Comparison of ENCODE assay signal across 26 mouse cellular contexts in the genomic region with DNA sequence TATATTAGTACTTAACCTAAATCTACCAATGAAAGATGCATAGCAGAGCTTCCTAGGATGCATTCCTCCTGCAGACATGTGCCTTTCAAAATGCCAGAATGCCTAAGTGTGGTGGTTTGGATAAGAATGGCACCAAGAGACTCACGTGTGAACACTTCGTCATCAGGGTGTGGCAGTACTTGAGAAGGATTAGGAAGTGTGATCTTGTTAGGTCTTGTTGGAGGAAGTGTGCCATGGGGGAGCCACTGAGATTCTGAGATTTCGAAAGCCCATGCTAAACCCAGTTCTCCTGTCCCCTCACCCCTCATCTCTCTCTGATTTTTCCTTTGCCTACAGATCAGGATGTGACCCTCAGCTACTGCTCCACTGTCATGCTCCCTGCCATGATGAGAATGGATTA. TPM values are rescaled to one million over a fixed set of nuclear protein-coding genes. Genes with fewer than 3 reads are reported as not detected.
A peak's percentile ranks its signal among the peaks of the same experiment; 100 is the strongest.
DNase-seq lines count a peak whose midpoint lies in the region; ATAC-seq and TF ChIP-seq lines count a peak whose summit lies in the region.
"Had no signal": no experiment of that assay in that cellular context is flagged by ENCODE, and none has a peak within 500 bp of the region (broad histone marks: within the 10 kb centered on the region; RNA-seq: fewer than 3 reads in every experiment).

No protein-coding gene starts in this region.

- no peak overlapping the region for H3K9ac ChIP-seq in lung, postnatal 0 days (replicated peaks; ENCODE audit: low read depth)
- H3K9ac ChIP-seq in neural tube, embryonic 15.5 days (replicated peaks) = no peak overlapping the region
- H3K9ac ChIP-seq: hindbrain, embryonic 14.5 days; intestine, embryonic 15.5 days; kidney, embryonic 15.5 days; limb, embryonic 15.5 days; stomach, embryonic 15.5 days had no signal

- H3K4me1 ChIP-seq in lung, postnatal 0 days (ENCODE audit: insufficient read depth, low read depth, low read length) = no peaks in the 10 kb centered on the region; the same call in 1 of the 2 replicates
- H3K4me1 ChIP-seq in bone marrow macrophage, adult 2 months (ENCODE audit: control insufficient read depth, insufficient read depth, low read length) = peaks cover 65% of the 10 kb centered on the region
- H3K4me1 ChIP-seq in small intestine, adult 2 months (ENCODE audit: control insufficient read depth, insufficient read depth, insufficient read length, low read length) = peaks cover 11% of the 10 kb centered on the region
- H3K4me1 ChIP-seq in neural tube, embryonic 15.5 days = peaks cover 6% of the 10 kb centered on the region; the same call in 1 of the 2 replicates
- H3K4me1 ChIP-seq: embryonic facial prominence, embryonic 10.5 days; intestine, embryonic 15.5 days; stomach, embryonic 15.5 days had no signal

- WGBS in lung, postnatal 0 days = 75% methylated on average over 3 of the region's 3 CpGs
- WGBS in macrophage (ENCODE audit: missing documents) = 72% methylated on average over 3 of the region's 3 CpGs
- 83% methylated on average over 3 of the region's 3 CpGs for WGBS in small intestine, adult 2 months
- 95% methylated on average over 3 of the region's 3 CpGs for WGBS in neural tube, embryonic 15.5 days

- no peak for TF ChIP-seq EP300 in lung, postnatal 0 days (IDR thresholded peaks at IDR 0.05)

- H3K79me2 ChIP-seq in macrophage (ENCODE audit: inconsistent target) = peaks cover 92% of the 10 kb centered on the region

- H3K4me3 ChIP-seq in lung, postnatal 0 days (ENCODE audit: low read depth, low read length) = no peak overlapping the region
- no peak overlapping the region for H3K4me3 ChIP-seq in bone marrow macrophage, adult 2 months (ENCODE audit: insufficient read depth, low read length)
- H3K4me3 ChIP-seq in macrophage (ENCODE audit: inconsistent target) = no peak overlapping the region
- no peak overlapping the region for H3K4me3 ChIP-seq in small intestine, adult 2 months (ENCODE audit: low read depth, low read length)
- no peak overlapping the region for H3K4me3 ChIP-seq in neural tube, embryonic 15.5 days (replicated peaks)
- H3K4me3 ChIP-seq: embryonic facial prominence, embryonic 10.5 days; heart, embryonic 10.5 days; intestine, embryonic 15.5 days; kidney, embryonic 15.5 days; limb, embryonic 15.5 days; stomach, embryonic 15.5 days had no signal

- TF ChIP-seq CTCF in lung, postnatal 0 days (IDR thresholded peaks at IDR 0.05) = no peak
- no peak for TF ChIP-seq CTCF in bone marrow macrophage, adult 2 months (IDR thresholded peaks at IDR 0.05; ENCODE audit: low read depth, low read length)
- no peak for TF ChIP-seq CTCF in small intestine, adult 2 months (IDR thresholded peaks at IDR 0.05; ENCODE audit: extremely low read depth, insufficient read length, insufficient replicate concordance, low read depth, low read length)

- no peaks in the 10 kb centered on the region for H3K36me3 ChIP-seq in lung, postnatal 0 days (ENCODE audit: insufficient read depth, low read length)
- H3K36me3 ChIP-seq in macrophage (ENCODE audit: inconsistent target) = peaks cover 4% of the 10 kb centered on the region; the same call in 1 of the 2 replicates
- H3K36me3 ChIP-seq in small intestine, adult 2 months (ENCODE audit: control insufficient read depth, insufficient read depth, low read length) = peaks cover 16% of the 10 kb centered on the region
- H3K36me3 ChIP-seq in neural tube, embryonic 15.5 days = peaks cover 17% of the 10 kb centered on the region
- H3K36me3 ChIP-seq: intestine, embryonic 15.5 days had no signal

- H3K4me2 ChIP-seq in lung, postnatal 0 days (replicated peaks; ENCODE audit: low read depth, low read length) = no peak overlapping the region
- no peak overlapping the region for H3K4me2 ChIP-seq in neural tube, embryonic 15.5 days
- H3K4me2 ChIP-seq: hindbrain, embryonic 14.5 days; intestine, embryonic 15.5 days; kidney, embryonic 15.5 days; limb, embryonic 15.5 days; stomach, embryonic 15.5 days had no signal

- TF ChIP-seq POLR2A in bone marrow macrophage, adult 2 months (IDR thresholded peaks at IDR 0.05; ENCODE audit: borderline replicate concordance, low read depth, low read length) = no peak
- no peak for TF ChIP-seq POLR2A in small intestine, adult 2 months (IDR thresholded peaks at IDR 0.05; ENCODE audit: low read depth, low read length)

- H3K27ac ChIP-seq in lung, postnatal 0 days (ENCODE audit: low read length) = no peak overlapping the region
- H3K27ac ChIP-seq in bone marrow macrophage, adult 2 months (ENCODE audit: insufficient read depth, low read depth, low read length) = peak overlapping the region; percentile 82
- H3K27ac ChIP-seq in macrophage = peak overlapping the region; percentile 72
- H3K27ac ChIP-seq in small intestine, adult 2 months (ENCODE audit: insufficient read depth, low read depth, low read length) = 0 out of 2 replicates have a peak overlapping the region, but pooled peaks have one; percentile 7
- no peak overlapping the region for H3K27ac ChIP-seq in neural tube, embryonic 15.5 days (replicated peaks)
- H3K27ac ChIP-seq: embryonic facial prominence, embryonic 10.5 days; heart, embryonic 10.5 days; hindbrain, embryonic 14.5 days; intestine, embryonic 15.5 days; limb, embryonic 15.5 days; stomach, embryonic 15.5 days had no signal

- H3K27me3 ChIP-seq in lung, postnatal 0 days (replicated peaks; ENCODE audit: insufficient read depth, low read length) = no peaks in the 10 kb centered on the region
- H3K27me3 ChIP-seq in small intestine, adult 2 months (ENCODE audit: control insufficient read depth, insufficient read depth, low read length) = no peaks in the 10 kb centered on the region
- H3K27me3 ChIP-seq in neural tube, embryonic 15.5 days (replicated peaks) = no peaks in the 10 kb centered on the region
- H3K27me3 ChIP-seq: intestine, embryonic 15.5 days; kidney, embryonic 15.5 days; limb, embryonic 15.5 days; stomach, embryonic 15.5 days had no signal

- H3K9me3 ChIP-seq in lung, postnatal 0 days (ENCODE audit: low read length) = no peaks in the 10 kb centered on the region
- no peaks in the 10 kb centered on the region for H3K9me3 ChIP-seq in neural tube, embryonic 15.5 days (replicated peaks)
- H3K9me3 ChIP-seq: embryonic facial prominence, embryonic 10.5 days; heart, embryonic 10.5 days; intestine, embryonic 15.5 days; kidney, embryonic 15.5 days; limb, embryonic 15.5 days; stomach, embryonic 15.5 days had no signal

- peak; percentile 61 for DNase-seq in lung, postnatal 0 days (ENCODE audit: low spot score)
- no peak for DNase-seq in lung, postnatal 25 days (ENCODE audit: low spot score)
- DNase-seq in ovary, postnatal 10 days (ENCODE audit: low spot score) = no peak
- DNase-seq: adrenal gland, postnatal 25 days; cerebellum, adult 11 months; cerebellum, postnatal 10 days; gastrocnemius, postnatal 36 days; heart, postnatal 4 days; kidney, postnatal 36 days; layer of hippocampus, adult 9-11 months; right cerebral cortex, postnatal 14 days; spleen, adult 18-20 months; thymus, postnatal 4 days had no signal

- no peak for ATAC-seq in lung, postnatal 0 days
- ATAC-seq in neural tube, embryonic 15.5 days (ENCODE audit: low FRiP score) = no peak
- ATAC-seq: forebrain, embryonic 16.5 days; intestine, embryonic 15.5 days; midbrain, embryonic 16.5 days had no signal

RNA-seq across cellular contexts. Expression of gene Cdc42se2, which starts 58.2 kb away (rescaled TPM):
- polyA plus RNA-seq in lung, postnatal 0 days (2015; fragmentation: Nextera tagmentation; extraction: Ambion mirVana) = 56.3 and 62.5 TPM in 2 replicates
- polyA plus RNA-seq in bone marrow macrophage, adult 2 months (2012; ENCODE audit: insufficient read depth, insufficient read length, missing spikeins) = 126 and 128 TPM in 2 replicates
- 100 to 1,000 TPM in 4 of 26 experiments, 10 to 100 TPM in 22; 50.1 to 117 (median 79.7) TPM for total RNA-seq in macrophage (2018; cell fraction: chromatin; rRNA removed)
- total RNA-seq in macrophage (2018; cell fraction: cytosol; rRNA removed) = 100 to 1,000 TPM; 114 to 154 (median 137) TPM
- 100 to 1,000 TPM in 19 of 26 experiments, 10 to 100 TPM in 7; 83.4 to 166 (median 117) TPM for total RNA-seq in macrophage (2018; cell fraction: nucleus; rRNA removed)
- polyA plus RNA-seq in macrophage (2018) = 72.7 to 141 TPM (median 127 TPM) in 3 replicates
- 23.2 and 69.2 TPM in 2 replicates for polyA plus RNA-seq in small intestine, adult 2 months (2012; rRNA removed)
- 120 and 130 TPM in 2 replicates for polyA plus RNA-seq in neural tube, embryonic 15.5 days (2015; fragmentation: Nextera tagmentation; extraction: Ambion mirVana)

Comparison
In these comparisons a context has a peak if more than half of its experiments do, and no peak if none do; other contexts are left out.
1. H3K27ac ChIP-seq: peak in bone marrow macrophage, adult 2 months (single experiment), macrophage (single experiment) and small intestine, adult 2 months (single experiment); none in lung, postnatal 0 days (single experiment) and neural tube, embryonic 15.5 days (single experiment).